Mouse (Mus musculus) hindbrain, embryonic 15.5 days (tissue): ENCODE measurements around the gene Meltf. TPM values are rescaled to one million over a fixed set of nuclear protein-coding genes. Genes with fewer than 3 reads are reported as not detected.
"Not testable (repeated sequence)": the region's sequence is repeated elsewhere in the genome, so short reads cannot be mapped to it uniquely, and the experiment has no call there.

Source experiments
- ATAC-seq: fragments of 200-750 bp; cut with Nextera tagmentation; 2 replicates; pipeline ENCODE4 v1.8.0; 2017; ENCODE audit warnings: low read depth, moderate number of reproducible peaks, moderate TSS enrichment; ENCODE audit not compliant: low FRiP score
- H3K27ac ChIP-seq: fragments of 300-500 bp; sonication (generic); replicated peaks from 2 replicates; pipeline ENCODE4 v1.5.1; 2015; ENCODE audit warnings: mild to moderate bottlenecking, inconsistent platforms
- H3K27me3 ChIP-seq: fragments of 300-500 bp; sonication (generic); 2 replicates; pipeline ENCODE4 v1.6.1; 2015; ENCODE audit warnings: control low read depth, inconsistent platforms
- H3K36me3 ChIP-seq: fragments of 300-500 bp; sonication (generic); 2 replicates; pipeline ENCODE4 v1.6.1; 2015; ENCODE audit warnings: control low read depth, inconsistent platforms
- H3K4me1 ChIP-seq: fragments of 300-500 bp; sonication (generic); replicated peaks from 2 replicates; pipeline ENCODE4 v1.6.1; 2015; ENCODE audit warnings: control low read depth, inconsistent platforms
- H3K4me2 ChIP-seq: fragments of 300-500 bp; sonication (generic); 2 replicates; pipeline ENCODE4 v1.6.1; 2015; ENCODE audit warnings: moderate library complexity, mild to moderate bottlenecking, inconsistent platforms
- H3K4me3 ChIP-seq: fragments of 300-500 bp; sonication (generic); 2 replicates; pipeline ENCODE4 v1.5.1; 2015; ENCODE audit warnings: mild to moderate bottlenecking, inconsistent platforms
- H3K9ac ChIP-seq: fragments of 300-500 bp; sonication (generic); 2 replicates; pipeline ENCODE4 v1.6.1; 2015; ENCODE audit warnings: inconsistent platforms
- H3K9me3 ChIP-seq: fragments of 300-500 bp; sonication (generic); 2 replicates; pipeline ENCODE4 v1.6.1; 2016; ENCODE audit warnings: control low read depth, inconsistent platforms
- WGBS: fragments of 180-500 bp; shearing (Covaris S2); methylation state at CpG from one replicate; pipeline ENCODE4 v1.1.7; 2015; 5-methylcytosine and 5-hydroxymethylcytosine counted together
- polyA plus RNA-seq: library from polyadenylated mRNA; unstranded; fragments of >200 nt; fragmentation: Nextera tagmentation; extraction: Ambion mirVana; gene quantifications from 2 replicates; pipeline ENCODE4 v1.2.1, GENCODE M21; 2015

Gene Meltf
- polyA plus RNA-seq, 1 experiment from 2014 or later = 0.31 TPM

- 77% methylated on average over 6 of the region's 6 CpGs for WGBS
- no peak for ATAC-seq
Measured at GRCm38 (mm10) chr16:31938856-31939255, 60.2 kb downstream of the Meltf start.

GRCm38 (mm10) chr16:31940586-31940985 is 62.0 kb downstream of the Meltf start:
- Histone ChIP-seq H3K9ac (no peak overlapping the region), H3K9me3 (no peaks in the 10 kb centered on the region), H3K36me3 (no peaks in the 10 kb centered on the region), H3K4me1 (peaks cover 20% of the 10 kb centered on the region), H3K27ac (no peak overlapping the region), H3K4me2 (no peak overlapping the region), H3K27me3 (no peaks in the 10 kb centered on the region), H3K4me3 (no peak overlapping the region)
- WGBS = 70% methylated on average over 2 of the region's 2 CpGs
- ATAC-seq = no peak

More at GRCm38 (mm10) chr16:31938856-31939255, 60.2 kb downstream of the Meltf start:
- H3K9ac ChIP-seq = no peak overlapping the region
- H3K4me2 ChIP-seq = no peak overlapping the region
- no peaks in the 10 kb centered on the region for H3K36me3 ChIP-seq
- H3K27me3 ChIP-seq = no peaks in the 10 kb centered on the region
- peaks cover 22% of the 10 kb centered on the region for H3K4me1 ChIP-seq
- H3K4me3 ChIP-seq = no peak overlapping the region
- no peak overlapping the region for H3K27ac ChIP-seq
- H3K9me3 ChIP-seq = no peaks in the 10 kb centered on the region

GRCm38 (mm10) chr16:31943980-31944379 is 65.4 kb downstream of the Meltf start:
- no peak overlapping the region for H3K27ac ChIP-seq
- H3K4me2 ChIP-seq = no peak overlapping the region
- H3K4me1 ChIP-seq = peaks cover 40% of the 10 kb centered on the region
- no peaks in the 10 kb centered on the region for H3K27me3 ChIP-seq
- H3K9me3 ChIP-seq = no peaks in the 10 kb centered on the region
- H3K36me3 ChIP-seq = no peaks in the 10 kb centered on the region
- no peak for ATAC-seq
- WGBS = 4% methylated on average over 10 of the region's 10 CpGs
- H3K9ac ChIP-seq = no peak overlapping the region
- no peak overlapping the region for H3K4me3 ChIP-seq

- ATAC-seq = no peak
- H3K36me3 ChIP-seq = no peaks in the 10 kb centered on the region
- H3K27ac ChIP-seq = no peak overlapping the region
- H3K27me3 ChIP-seq = no peaks in the 10 kb centered on the region
- H3K9me3 ChIP-seq = no peaks in the 10 kb centered on the region
- no peak overlapping the region for H3K9ac ChIP-seq
- H3K4me2 ChIP-seq = no peak overlapping the region
- no peak overlapping the region for H3K4me3 ChIP-seq
- H3K4me1 ChIP-seq = peaks cover 48% of the 10 kb centered on the region
- WGBS = 88% methylated on average over 12 of the region's 12 CpGs
Measured at GRCm38 (mm10) chr16:31944698-31945255, 66.2 kb downstream of the Meltf start.

- Histone ChIP-seq H3K4me3 (no peak overlapping the region), H3K4me1 (peaks cover 52% of the 10 kb centered on the region), H3K27me3 (no peaks in the 10 kb centered on the region), H3K36me3 (no peaks in the 10 kb centered on the region), H3K27ac (no peak overlapping the region), H3K9me3 (no peaks in the 10 kb centered on the region), H3K9ac (no peak overlapping the region), H3K4me2 (no peak overlapping the region)
- 88% methylated on average over 6 of the region's 6 CpGs for whole genome bisulfite sequencing
- ATAC-seq = no peak
Measured at GRCm38 (mm10) chr16:31945372-31945771, 66.8 kb downstream of the Meltf start.

- peaks cover 52% of the 10 kb centered on the region for H3K4me1 ChIP-seq
- H3K4me2 ChIP-seq = peak overlapping the region; percentile 83; the same call in 1 of the 2 replicates
- not testable (repeated sequence) for H3K4me3 ChIP-seq, H3K36me3 ChIP-seq, H3K9ac ChIP-seq, H3K27ac ChIP-seq, H3K9me3 ChIP-seq, H3K27me3 ChIP-seq, ATAC-seq
- 87% methylated on average over 6 of the region's 6 CpGs for WGBS
Measured at GRCm38 (mm10) chr16:31945986-31946385, 67.4 kb downstream of the Meltf start.

- peak overlapping the region; percentile 96 for H3K4me3 ChIP-seq
- 33% methylated on average over 8 of the region's 8 CpGs for WGBS
- peaks cover 6% of the 10 kb centered on the region; the same call in 1 of the 2 replicates for H3K36me3 ChIP-seq
- H3K27ac ChIP-seq = peak overlapping the region; percentile 95
- peaks cover 52% of the 10 kb centered on the region for H3K4me1 ChIP-seq
- ATAC-seq = no peak
- no peaks in the 10 kb centered on the region for H3K27me3 ChIP-seq
- H3K4me2 ChIP-seq = peak overlapping the region; percentile 83
- H3K9ac ChIP-seq = peak overlapping the region; percentile 92
- no peaks in the 10 kb centered on the region for H3K9me3 ChIP-seq
Measured at GRCm38 (mm10) chr16:31947333-31947732, 68.7 kb downstream of the Meltf start.

- H3K27me3 ChIP-seq = no peaks in the 10 kb centered on the region
- H3K4me2 ChIP-seq = peak overlapping the region; percentile 83
- peaks cover 52% of the 10 kb centered on the region for H3K4me1 ChIP-seq
- WGBS = 0% methylated on average over 38 of the region's 38 CpGs
- H3K27ac ChIP-seq = peak overlapping the region; percentile 95
- peak overlapping the region; percentile 96 for H3K4me3 ChIP-seq
- ATAC-seq = no peak; the same call in 1 of the 2 replicates
- H3K9ac ChIP-seq = peak overlapping the region; percentile 92
- no peaks in the 10 kb centered on the region for H3K9me3 ChIP-seq
- H3K36me3 ChIP-seq = peaks cover 6% of the 10 kb centered on the region; the same call in 1 of the 2 replicates
Measured at GRCm38 (mm10) chr16:31947901-31948316, 69.3 kb downstream of the Meltf start.

- Histone ChIP-seq H3K4me1 (peaks cover 52% of the 10 kb centered on the region), H3K9me3 (no peaks in the 10 kb centered on the region), H3K4me3 (peak within 1 kb of the TSS; percentile 96), H3K27me3 (no peaks in the 10 kb centered on the region), H3K27ac (peak within 1 kb of the TSS; percentile 95), H3K4me2 (peak within 1 kb of the TSS; percentile 83), H3K36me3 (peaks cover 6% of the 10 kb centered on the region; the same call in 1 of the 2 replicates), H3K9ac (peak within 1 kb of the TSS; percentile 92)
- ATAC-seq = peak; percentile 92
- WGBS = under 1% methylated on average over 54 of the region's 55 CpGs
Measured at GRCm38 (mm10) chr16:31948345-31948774, 69.8 kb downstream of the Meltf start, which contains the start of the genes 0610012G03Rik and Ncbp2. Gene 0610012G03Rik (minus strand): TSS chr16:31948494. Gene Ncbp2 (plus strand): TSS chr16:31948513.

Other genes starting within 250 kb of the Meltf start
- gene Dlg1, start 215.4 kb upstream of the Meltf start, polyA plus RNA-seq = 14.4 and 15.1 TPM in 2 replicates
- 4.2 and 4.8 TPM in 2 replicates for gene Pigz, start 55.0 kb downstream of the Meltf start, polyA plus RNA-seq
- gene 0610012G03Rik, start 69.7 kb downstream of the Meltf start, polyA plus RNA-seq = 118 and 123 TPM in 2 replicates
- gene Ncbp2, start 69.7 kb downstream of the Meltf start, polyA plus RNA-seq = 89.0 and 93.7 TPM in 2 replicates
- 15.3 and 15.9 TPM in 2 replicates for gene Senp5, start 124.5 kb downstream of the Meltf start, polyA plus RNA-seq
- gene Pak2, start 200.5 kb downstream of the Meltf start, polyA plus RNA-seq = 30.1 and 31.8 TPM in 2 replicates
- 101 TPM in 2 replicates for gene Pigx, start 220.9 kb downstream of the Meltf start, polyA plus RNA-seq
- 44.2 and 48.2 TPM in 2 replicates for gene Cep19, start 221.0 kb downstream of the Meltf start, polyA plus RNA-seq